Mouse (Mus musculus) brain, embryonic 14.5 days (tissue): Measurements from ENCODE around the gene Kif26a.

Source experiments
- CTCF ChIP-seq: fragments of 200-500 bp; IDR thresholded peaks from 2 replicates; pipeline ENCODE4 v1.5.1; 2012; ENCODE audit warnings: inconsistent platforms, mild to moderate bottlenecking, moderate library complexity, borderline replicate concordance; ENCODE audit not compliant: insufficient read depth, insufficient read length; ENCODE audit errors: extremely low read depth
- POLR2A ChIP-seq: fragments of 200-500 bp; IDR thresholded peaks from 2 replicates; pipeline ENCODE4 v1.6.1; 2012; ENCODE audit warnings: mild to moderate bottlenecking, inconsistent platforms, borderline replicate concordance; ENCODE audit not compliant: poor library complexity, insufficient read depth, insufficient read length, severe bottlenecking; ENCODE audit errors: extremely low read depth

GRCm38 (mm10) chr12:112191753-112192152 is 45.7 kb downstream of the Kif26a start:
- no peak for TF ChIP-seq POLR2A
- TF ChIP-seq CTCF, result no peak
